In the genomic region with DNA sequence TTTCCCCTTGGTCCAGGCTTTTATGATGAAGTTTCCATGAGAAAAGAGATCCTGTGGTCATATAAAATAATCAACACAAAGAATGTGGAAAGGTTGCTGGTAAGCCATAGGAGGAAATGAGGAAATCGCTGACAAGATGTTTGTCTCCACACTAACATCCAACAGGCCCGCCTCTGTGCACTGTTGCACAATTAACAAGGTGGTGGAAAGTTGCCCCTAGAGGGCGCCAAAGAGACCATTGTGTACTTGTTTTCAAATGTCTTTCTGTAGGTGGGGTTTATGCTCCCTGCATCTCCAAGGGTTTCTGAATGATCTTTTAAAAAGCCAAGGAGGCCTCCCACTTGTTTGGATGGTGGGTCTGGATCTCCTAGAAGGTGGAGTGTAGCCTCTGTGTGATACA, we compare ENCODE assay signal across 8 mouse cellular contexts.
DNase-seq lines count a peak whose midpoint lies in the region; TF ChIP-seq lines count a peak whose summit lies in the region.

No protein-coding gene starts in this region.

- peak; percentile 74 for TF ChIP-seq CTCF in E14TG2a.4 (conservative IDR thresholded peaks at IDR 0.05; ENCODE audit: low read length)

- H3K27me3 ChIP-seq in E14TG2a.4 (ENCODE audit: insufficient read depth, low read length), result no peaks in the 10 kb centered on the region

- peak; percentile 20 for DNase-seq in layer of hippocampus, adult 11-12 months (ENCODE audit: low spot score)
- no peak for DNase-seq in layer of hippocampus, adult 9-10 months (ENCODE audit: low spot score)
- DNase-seq in ZHBTc4 (ENCODE audit: low read depth, low spot score), result peak; percentile 76
- peak; percentile 64 for DNase-seq in embryo, embryonic 10 days (ENCODE audit: low spot score)
- peak; percentile 46 to 77 for DNase-seq in kidney, postnatal 25 days
- DNase-seq in monocyte, adult 2 months (ENCODE audit: low read depth in 1 of 2, low spot score in 2 of 2), result peak; percentile 3 to 11
- no peak for DNase-seq in right cerebral cortex, adult 18-20 months

- H3K4me1 ChIP-seq in E14TG2a.4 (replicated peaks; ENCODE audit: low read depth, low read length), result no peaks in the 10 kb centered on the region

- no peaks in the 10 kb centered on the region for H3K36me3 ChIP-seq in E14TG2a.4 (ENCODE audit: insufficient read depth, low read length)

- no peak overlapping the region for H3K4me3 ChIP-seq in E14TG2a.4 (replicated peaks; ENCODE audit: low read length)

- H3K9me3 ChIP-seq in E14TG2a.4 (ENCODE audit: low read length), result no peaks in the 10 kb centered on the region

Comparison
In these comparisons a context has a peak if more than half of its experiments do, and no peak if none do; other contexts are left out.
1. DNase-seq: peak in layer of hippocampus, adult 11-12 months (single experiment), ZHBTc4 (single experiment), embryo, embryonic 10 days (single experiment), kidney, postnatal 25 days (2 of 2) and monocyte, adult 2 months (2 of 2); none in layer of hippocampus, adult 9-10 months (single experiment) and right cerebral cortex, adult 18-20 months (single experiment).